Mouse (Mus musculus) erythroblast, adult 5-6 weeks (primary cell): Measurements from ENCODE around the gene Cyp3a41a. TPM values are rescaled to one million over a fixed set of nuclear protein-coding genes. Genes with fewer than 3 reads are reported as not detected.
"Not testable (repeated sequence)": the region's sequence is repeated elsewhere in the genome, so short reads cannot be mapped to it uniquely, and the experiment has no call there.

Experiments used
- ATAC-seq: replicated peaks from 2 replicates; pipeline ENCODE4 v1.8.0; 2016; ENCODE audit warnings: moderate number of reproducible peaks, mild to moderate bottlenecking, moderate TSS enrichment, inconsistent platforms; ENCODE audit not compliant: poor library complexity, low FRiP score, severe bottlenecking
- total RNA-seq, 2 experiments: library from RNA; stranded (forward) in 1 of 2; stranded (reverse) in 1 of 2; fragments of 150-400 nt in 1 of 2; fragments of 200-764, 138-1000 nt in 1 of 2; gene quantifications; 2 replicates each; pipeline versions ENCODE4 v1.2.3 to v1.2.4; 2015 to 2017; ENCODE audit warnings: low replicate concordance in 2 of 2

The Cyp3a41a gene
- total RNA-seq (2015; ENCODE audit: low replicate concordance) (not detected in 2 replicates), total RNA-seq (2017; ENCODE audit: low replicate concordance) (not detected in 2 replicates)

- not testable (repeated sequence) for ATAC-seq
Measured at GRCm38 (mm10) chr5:145720036-145720435, at the start of gene Cyp3a41a. TSS of gene Cyp3a41a (minus strand) at chr5:145720136.

DNA sequence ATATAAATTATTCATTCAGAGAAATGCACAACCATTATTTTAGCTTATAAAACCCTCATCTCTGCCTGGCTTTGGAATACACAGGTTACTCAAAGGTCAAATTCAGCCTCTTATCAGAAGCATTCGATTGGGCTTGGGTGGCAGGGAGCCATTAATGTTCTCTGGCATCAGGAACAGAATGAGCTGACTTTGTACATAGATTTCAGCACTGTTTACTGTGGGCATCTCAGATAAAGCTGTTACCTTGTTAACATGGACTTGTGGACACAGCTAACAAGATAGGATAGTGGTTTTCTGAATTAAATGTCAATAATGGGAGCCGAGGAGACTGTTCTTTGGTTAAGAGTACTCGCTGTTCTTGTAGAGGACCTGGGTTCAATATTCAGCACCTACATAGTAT is 17.6 kb upstream of the Cyp3a41a start:
- not testable (repeated sequence) for ATAC-seq

- ATAC-seq = not testable (repeated sequence)
Measured at GRCm38 (mm10) chr5:145714296-145714695, 5.6 kb downstream of the Cyp3a41a start.

DNA sequence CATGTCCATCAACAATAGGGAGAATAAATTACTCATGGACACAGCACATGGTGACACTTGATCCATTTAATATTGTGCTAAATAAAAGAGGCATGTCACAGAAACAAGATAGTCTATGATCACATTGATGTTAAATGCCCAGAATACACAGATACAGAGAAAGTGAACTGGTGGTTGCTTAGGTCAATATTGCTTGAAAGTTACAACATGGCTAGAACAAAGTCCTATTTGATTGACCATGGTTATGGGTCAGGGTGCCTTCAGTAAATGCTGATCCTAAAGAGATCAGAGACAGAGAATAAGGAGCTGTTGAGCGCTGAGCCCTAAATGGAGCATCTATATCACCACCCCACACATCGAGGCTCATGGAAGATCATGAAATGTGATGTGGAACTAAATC is 12.6 kb downstream of the Cyp3a41a start:
- not testable (repeated sequence) for ATAC-seq

GRCm38 (mm10) chr5:145662007-145662406 is 57.9 kb downstream of the Cyp3a41a start:
- ATAC-seq = no peak

GRCm38 (mm10) chr5:145647779-145648178 is 72.2 kb downstream of the Cyp3a41a start:
- ATAC-seq = no peak

Other genes with a start within 250 kb of the Cyp3a41a start
- gene Cyp3a41b, start 135.4 kb downstream of the Cyp3a41a start, total RNA-seq (2015; ENCODE audit: low replicate concordance) = not detected in 2 replicates
- not detected in 2 replicates for gene Cyp3a41b, start 135.4 kb downstream of the Cyp3a41a start, total RNA-seq (2017; ENCODE audit: low replicate concordance)
- gene Cyp3a44, start 85.7 kb upstream of the Cyp3a41a start, total RNA-seq (2015; ENCODE audit: low replicate concordance) = not detected in 2 replicates
- not detected in 2 replicates for gene Cyp3a44, start 85.7 kb upstream of the Cyp3a41a start, total RNA-seq (2017; ENCODE audit: low replicate concordance)
- not detected in 2 replicates for gene Cyp3a11, start 159.8 kb upstream of the Cyp3a41a start, total RNA-seq (2015; ENCODE audit: low replicate concordance)
- 0.43 TPM in 1 of 2 replicates, not detected in the other for gene Cyp3a11, start 159.8 kb upstream of the Cyp3a41a start, total RNA-seq (2017; ENCODE audit: low replicate concordance)